Mouse (Mus musculus) fat pad, adult 2 months (tissue): ENCODE data around the gene Ptpn4.

ENCODE experiments used
- DNase-seq: peaks from one replicate; pipeline ENCODE4 v3.0.0-alpha.2; 2011; ENCODE audit warnings: low read depth, low spot score; ENCODE audit errors: extremely low read depth

Ptpn4 gene

DNA sequence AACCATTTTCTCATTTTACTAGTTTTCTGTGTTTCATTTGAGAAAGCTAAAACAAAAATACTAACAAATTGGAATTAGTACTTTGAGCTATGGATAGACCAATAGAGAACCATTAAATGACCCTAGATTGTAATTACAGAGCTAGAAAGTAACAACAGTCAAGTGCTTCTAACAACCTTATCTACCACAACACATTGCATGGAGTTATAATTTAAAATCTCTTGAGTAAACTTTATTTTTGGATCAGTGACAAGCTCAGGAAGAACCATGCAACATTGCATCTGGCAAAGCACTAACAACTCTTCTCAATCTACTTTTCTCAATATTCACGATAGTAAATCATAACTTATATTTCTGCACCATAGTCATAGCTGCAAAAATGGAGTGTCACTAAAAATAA is 29.7 kb downstream of the Ptpn4 start:
- DNase-seq: no peak

DNA sequence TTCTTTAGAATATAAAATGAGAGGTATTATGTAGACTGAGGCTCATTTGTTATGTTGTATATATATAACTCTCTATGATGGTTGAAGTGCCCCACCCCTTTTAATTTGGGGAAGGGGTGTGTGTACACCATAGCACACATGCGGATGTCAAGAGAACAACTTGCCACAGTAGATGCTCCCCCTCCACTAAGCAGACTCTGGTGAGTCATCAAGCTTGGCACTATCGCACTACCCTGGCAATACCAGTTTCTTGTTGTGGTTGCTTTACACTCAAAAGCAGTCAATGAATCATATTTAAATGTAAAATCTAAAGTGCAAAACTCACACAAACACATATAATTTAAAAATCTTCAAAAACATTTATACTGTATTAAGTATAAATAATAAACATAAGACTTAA is 31.4 kb downstream of the Ptpn4 start:
- no peak for DNase-seq

DNA sequence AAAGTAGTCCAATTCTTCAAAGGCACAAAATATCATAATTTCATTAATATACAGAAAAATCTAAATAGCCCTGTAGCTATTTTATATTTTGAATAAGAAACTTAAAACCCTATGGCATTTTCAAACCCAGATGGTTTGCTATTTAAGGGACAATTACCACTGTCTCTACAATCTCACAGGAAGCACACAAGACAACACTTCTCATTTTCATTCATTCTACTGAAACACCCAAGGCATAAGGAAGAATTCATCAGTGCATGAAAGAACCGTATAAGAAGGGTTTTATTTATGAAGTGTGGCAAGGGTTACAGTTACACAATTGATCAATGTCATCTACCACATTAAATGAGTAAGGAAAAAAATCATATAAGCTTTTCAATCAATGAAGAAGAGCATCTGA is 32.8 kb downstream of the Ptpn4 start:
- no peak for DNase-seq

- DNase-seq: no peak
Measured at GRCm38 (mm10) chr1:119795174-119795573, 42.2 kb downstream of the Ptpn4 start.

DNA sequence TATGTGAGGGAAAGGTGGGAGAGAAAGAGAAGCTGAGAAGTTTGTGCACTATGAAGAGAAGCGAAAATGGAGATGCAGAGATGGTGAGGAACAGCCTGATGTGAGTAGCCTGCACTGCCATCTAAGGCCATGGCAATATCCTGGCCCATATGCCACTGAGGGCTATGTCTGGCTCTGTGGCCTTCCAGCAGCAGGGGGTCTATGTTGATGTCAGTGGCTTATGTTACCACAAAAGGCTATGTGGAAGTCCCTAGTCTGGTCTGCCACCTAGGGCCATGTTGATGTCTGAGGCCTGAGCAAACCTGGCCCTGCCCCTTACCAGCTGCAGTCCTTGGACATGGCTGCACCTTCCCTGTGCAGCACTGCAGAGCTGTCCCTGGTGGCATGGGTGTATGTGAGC is 43.1 kb downstream of the Ptpn4 start:
- DNase-seq: no peak

DNA sequence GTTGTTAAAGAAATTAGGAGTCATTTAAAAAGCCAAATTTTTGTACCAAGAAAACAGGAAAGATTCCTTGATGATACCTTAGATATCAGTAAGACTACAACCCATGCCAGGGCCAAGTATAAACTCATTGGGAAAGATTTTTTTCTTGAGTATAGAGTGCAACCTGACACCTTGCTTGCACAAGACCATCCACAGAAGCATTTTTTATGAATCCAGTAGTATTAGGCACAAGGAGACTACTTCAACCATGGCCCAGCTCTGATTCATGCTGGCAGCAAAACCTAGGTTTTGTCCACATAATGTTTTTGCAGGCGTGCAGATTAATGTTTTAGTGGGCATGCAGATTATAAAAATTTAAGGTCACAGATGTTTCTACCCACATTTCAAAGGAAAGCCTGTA is 46.8 kb downstream of the Ptpn4 start:
- no peak for DNase-seq

DNA sequence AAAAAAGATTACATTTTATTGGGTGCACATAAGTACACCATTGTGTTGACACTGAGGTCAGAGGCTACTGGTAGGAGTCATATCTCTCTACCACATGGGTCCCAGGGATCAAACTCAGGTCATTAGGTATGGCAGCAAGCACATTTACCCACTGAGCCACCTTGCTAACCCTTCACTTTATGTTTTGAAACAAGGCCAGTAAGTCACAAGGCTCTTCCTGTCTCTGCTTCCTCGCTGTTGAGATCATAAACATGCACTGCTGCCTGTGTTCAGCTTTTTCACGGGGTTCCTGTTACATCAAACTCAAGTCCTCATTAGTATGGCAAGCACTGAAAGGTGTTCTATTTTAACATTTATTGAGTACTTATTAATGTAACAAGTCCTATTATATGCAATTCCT is 61.5 kb downstream of the Ptpn4 start:
- DNase-seq: no peak

DNA sequence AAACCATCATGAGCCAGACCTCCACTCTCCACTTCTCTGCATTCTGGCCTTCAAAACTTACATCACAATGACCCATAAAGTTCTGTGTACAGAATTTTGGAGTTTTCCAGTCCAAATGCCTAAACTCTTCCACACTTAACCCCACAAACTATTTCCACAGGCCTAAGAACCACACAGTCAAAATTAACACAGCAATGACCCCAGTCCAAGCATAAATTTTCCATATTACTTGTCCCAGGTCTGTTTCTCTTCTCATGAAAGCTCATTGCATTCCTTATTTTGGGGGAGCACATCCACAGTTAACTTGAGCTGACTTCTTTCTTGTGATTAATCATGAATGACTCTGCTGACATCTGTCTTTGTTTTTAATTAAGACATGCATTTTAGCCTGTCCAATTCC is 101.7 kb downstream of the Ptpn4 start:
- no peak for DNase-seq

DNA sequence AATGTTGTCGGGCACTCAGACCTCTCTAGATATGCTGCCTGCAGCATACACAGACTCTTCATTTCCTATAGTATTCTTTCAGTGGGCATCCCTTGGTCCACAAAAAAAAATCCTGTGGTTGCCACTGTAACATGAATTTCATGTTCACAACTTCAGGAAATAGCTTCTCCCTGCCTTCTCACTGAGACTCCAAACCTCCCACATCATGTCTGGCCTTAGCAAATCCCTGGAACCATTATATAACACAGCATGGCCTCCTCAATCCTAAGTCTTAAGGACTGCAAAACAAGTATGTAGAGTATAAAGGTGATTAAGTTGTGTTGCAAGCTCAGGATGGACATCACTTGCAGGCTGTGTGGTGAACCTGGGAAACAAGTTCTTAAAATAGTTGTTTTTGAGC is 102.6 kb downstream of the Ptpn4 start:
- DNase-seq: no peak

DNA sequence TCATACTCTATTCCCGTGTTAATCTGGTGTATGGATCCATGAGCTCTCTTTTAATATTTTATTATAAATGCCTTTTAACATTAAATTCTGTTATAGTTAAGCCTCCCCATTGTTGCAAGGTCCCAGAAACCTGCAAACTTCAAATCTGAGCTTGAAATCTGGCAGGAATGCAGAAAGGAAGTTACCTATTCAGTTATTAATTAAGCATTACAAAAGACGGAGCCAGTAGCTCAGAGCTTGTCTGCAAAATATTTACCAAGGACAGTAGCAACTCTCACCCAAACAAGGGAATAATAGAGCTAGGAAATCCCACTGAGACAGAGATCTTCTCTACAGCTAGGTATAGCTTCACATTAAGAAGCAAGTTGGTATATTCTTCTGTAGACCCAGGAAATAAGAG is 106.2 kb downstream of the Ptpn4 start:
- no peak for DNase-seq

GRCm38 (mm10) chr1:119713017-119713416 is 124.4 kb downstream of the Ptpn4 start:
- DNase-seq: no peak

- no peak for DNase-seq
Measured at GRCm38 (mm10) chr1:119706471-119707217, 130.8 kb downstream of the Ptpn4 start.

- DNase-seq: no peak
Measured at GRCm38 (mm10) chr1:119696860-119697259, 140.6 kb downstream of the Ptpn4 start.

GRCm38 (mm10) chr1:119685773-119686558 is 151.4 kb downstream of the Ptpn4 start:
- DNase-seq: no peak

- no peak for DNase-seq
Measured at GRCm38 (mm10) chr1:119681663-119682213, 155.7 kb downstream of the Ptpn4 start.

GRCm38 (mm10) chr1:119674984-119675383 is 162.4 kb downstream of the Ptpn4 start:
- DNase-seq: no peak

DNA sequence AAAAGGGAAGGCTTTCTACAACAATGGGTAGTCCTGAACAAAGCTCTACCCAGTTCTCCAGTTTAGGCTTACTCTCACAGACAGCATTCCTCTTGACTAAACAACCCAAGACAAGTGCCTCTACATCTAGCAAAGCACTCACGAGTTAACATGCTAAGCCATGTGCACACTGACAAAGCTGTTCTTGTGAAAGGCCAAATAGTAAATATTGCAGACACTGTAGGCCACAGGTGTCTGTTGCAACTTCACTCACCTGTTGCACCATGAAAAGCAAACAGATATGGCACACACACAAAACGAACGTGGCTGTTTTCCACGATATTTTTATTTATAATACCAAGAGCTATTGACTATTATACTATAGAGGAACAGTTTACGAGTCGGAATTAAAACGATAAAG is 170.5 kb downstream of the Ptpn4 start:
- peak; percentile 26 for DNase-seq

- no peak for DNase-seq
Measured at GRCm38 (mm10) chr1:119654307-119654706, 183.1 kb downstream of the Ptpn4 start.

- no peak for DNase-seq
Measured at GRCm38 (mm10) chr1:119650386-119650785, 187.0 kb downstream of the Ptpn4 start.

- DNase-seq: no peak
Measured at GRCm38 (mm10) chr1:119649627-119650026, 187.8 kb downstream of the Ptpn4 start.

GRCm38 (mm10) chr1:119648205-119649111 is 189.0 kb downstream of the Ptpn4 start, which contains the start of gene Epb41l5:
TSS of gene Epb41l5 (minus strand) at chr1:119649000.
- no peak for DNase-seq
